Mouse (Mus musculus) MEL (cell line): ENCODE results near the gene Nkx1-2. TPM values are rescaled to one million over a fixed set of nuclear protein-coding genes. Genes with fewer than 3 reads are reported as not detected.
A peak's percentile ranks its signal among the peaks of the same experiment; 100 is the strongest.

Source experiments
- DNase-seq: peaks from one replicate; pipeline ENCODE4 v3.0.0; 2011; ENCODE audit warnings: low read depth, low spot score
- H3K27ac ChIP-seq: 2 replicates; pipeline ENCODE4 v1.5.1; 2012; ENCODE audit warnings: low read depth, mild to moderate bottlenecking, control low read depth, low read length, moderate library complexity; ENCODE audit not compliant: control insufficient read depth
- H3K27me3 ChIP-seq, 2 experiments: fragments of 150-350 bp in 1 of 2; sonication (generic) in 1 of 2; 2 replicates each; pipeline ENCODE4 v1.6.1; 2012; ENCODE audit warnings: low read length in 2 of 2, mild to moderate bottlenecking in 2 of 2, improper control_type of control experiment in 1 of 2, moderate library complexity in 1 of 2; ENCODE audit not compliant: insufficient read depth in 2 of 2, control insufficient read depth in 1 of 2
- H3K36me3 ChIP-seq, 2 experiments: 2 replicates each; pipeline ENCODE4 v1.6.1; 2012 to 2014; ENCODE audit warnings: low read length in 2 of 2, improper control_type of control experiment in 1 of 2, inconsistent platforms in 1 of 2, mild to moderate bottlenecking in 1 of 2; ENCODE audit not compliant: insufficient read depth in 2 of 2, control insufficient read depth in 1 of 2
- H3K4me1 ChIP-seq, 2 experiments: fragments of 150-350 bp in 1 of 2; sonication (generic) in 1 of 2; 2 replicates each; pipeline ENCODE4 v1.6.1; 2012; ENCODE audit warnings: low read length in 2 of 2, improper control_type of control experiment in 1 of 2, mild to moderate bottlenecking in 1 of 2; ENCODE audit not compliant: insufficient read depth in 2 of 2, control insufficient read depth in 1 of 2
- H3K4me3 ChIP-seq, 2 experiments: fragments of 150-350 bp in 1 of 2; sonication (generic) in 1 of 2; 2 replicates each; pipeline ENCODE4 v1.5.1; 2012; ENCODE audit warnings: low read depth in 2 of 2, low read length in 2 of 2, mild to moderate bottlenecking in 2 of 2, moderate library complexity in 2 of 2, control low read depth in 1 of 2, improper control_type of control experiment in 1 of 2; ENCODE audit not compliant: control insufficient read depth in 1 of 2, insufficient read depth in 1 of 2
- H3K79me2 ChIP-seq: 2 replicates; pipeline ENCODE4 v1.6.1; 2012; ENCODE audit warnings: mild to moderate bottlenecking, low read length, moderate library complexity; ENCODE audit not compliant: control insufficient read depth, poor library complexity, insufficient read depth
- H3K9ac ChIP-seq: 2 replicates; pipeline ENCODE4 v1.6.1; 2012; ENCODE audit warnings: low read depth, mild to moderate bottlenecking, control low read depth, low read length, moderate library complexity; ENCODE audit not compliant: control insufficient read depth, poor library complexity, severe bottlenecking
- H3K9me3 ChIP-seq: fragments of 150-350 bp; sonication (generic); replicated peaks from 2 replicates; pipeline ENCODE4 v1.6.1; 2012; ENCODE audit warnings: mild to moderate bottlenecking, low read length, improper control_type of control experiment, moderate library complexity; ENCODE audit not compliant: insufficient read depth
- BHLHE40 ChIP-seq: IDR thresholded peaks from 2 replicates; pipeline ENCODE4 v1.6.1; 2012; ENCODE audit warnings: low read depth, mild to moderate bottlenecking, inconsistent platforms, low read length, improper control_type of control experiment, borderline replicate concordance
- CHD1 ChIP-seq: IDR thresholded peaks from 2 replicates; pipeline ENCODE4 v1.6.1; 2012; ENCODE audit warnings: low read depth, mild to moderate bottlenecking, inconsistent platforms, low read length, improper control_type of control experiment
- CHD2 ChIP-seq: IDR thresholded peaks from 2 replicates; pipeline ENCODE4 v1.6.1; 2011; ENCODE audit warnings: low read length, improper control_type of control experiment
- E2F4 ChIP-seq: IDR thresholded peaks from 2 replicates; pipeline ENCODE4 v1.6.1; 2011; ENCODE audit warnings: low read depth, low read length, improper control_type of control experiment, borderline replicate concordance
- ETS1 ChIP-seq: IDR thresholded peaks from 2 replicates; pipeline ENCODE4 v1.6.1; 2012; ENCODE audit warnings: low read depth, mild to moderate bottlenecking, inconsistent platforms, low read length, improper control_type of control experiment, moderate library complexity
- GABPA ChIP-seq: IDR thresholded peaks from 2 replicates; pipeline ENCODE4 v1.6.1; 2012; ENCODE audit warnings: low read depth, mild to moderate bottlenecking, inconsistent platforms, low read length, improper control_type of control experiment, moderate library complexity
- HCFC1 ChIP-seq: IDR thresholded peaks from 2 replicates; pipeline ENCODE4 v1.6.1; 2012; ENCODE audit warnings: low read depth, mild to moderate bottlenecking, inconsistent platforms, low read length, improper control_type of control experiment, moderate library complexity
- KAT2A ChIP-seq: conservative IDR thresholded peaks from 2 replicates; pipeline ENCODE4 v1.6.1; 2012; ENCODE audit warnings: low read depth, low read length, improper control_type of control experiment, inconsistent platforms
- MAX ChIP-seq: IDR thresholded peaks from 2 replicates; pipeline ENCODE4 v1.6.1; 2011; ENCODE audit warnings: low read length, improper control_type of control experiment
- MAZ ChIP-seq: IDR thresholded peaks from 2 replicates; pipeline ENCODE4 v1.6.1; 2012; ENCODE audit warnings: low read depth, mild to moderate bottlenecking, inconsistent platforms, low read length, improper control_type of control experiment
- MEF2A ChIP-seq: IDR thresholded peaks from 2 replicates; pipeline ENCODE4 v1.6.1; 2014; ENCODE audit warnings: low read depth, mild to moderate bottlenecking, inconsistent platforms, low read length, improper control_type of control experiment; ENCODE audit not compliant: poor library complexity, insufficient replicate concordance, severe bottlenecking; ENCODE audit errors: extremely low read depth
- MXI1 ChIP-seq: IDR thresholded peaks from 2 replicates; pipeline ENCODE4 v1.6.1; 2011; ENCODE audit warnings: mild to moderate bottlenecking, low read depth, low read length, improper control_type of control experiment
- MYC ChIP-seq: IDR thresholded peaks from 2 replicates; pipeline ENCODE4 v1.6.1; 2011; ENCODE audit warnings: low read depth, mild to moderate bottlenecking, low read length, improper control_type of control experiment, moderate library complexity
- POLR2A ChIP-seq, 2 experiments: IDR thresholded peaks; 2 replicates each; pipeline ENCODE4 v1.6.1; 2011 to 2012; ENCODE audit warnings: low read length in 2 of 2, mild to moderate bottlenecking in 2 of 2, control low read depth in 1 of 2, improper control_type of control experiment in 1 of 2, low read depth in 1 of 2, moderate library complexity in 1 of 2; ENCODE audit not compliant: control insufficient read depth in 1 of 2, insufficient read depth in 1 of 2, poor library complexity in 1 of 2
- POLR2AphosphoS2 ChIP-seq: IDR thresholded peaks from 2 replicates; pipeline ENCODE4 v1.6.1; 2011; ENCODE audit warnings: low read length, improper control_type of control experiment
- POLR2AphosphoS5 ChIP-seq: IDR thresholded peaks from 2 replicates; pipeline ENCODE4 v1.6.1; 2012; ENCODE audit warnings: low read depth, borderline replicate concordance, mild to moderate bottlenecking, inconsistent platforms, low read length, moderate library complexity, mixed read lengths
- RAD21 ChIP-seq: IDR thresholded peaks from 2 replicates; pipeline ENCODE4 v1.6.1; 2011; ENCODE audit warnings: mild to moderate bottlenecking, low read depth, low read length, improper control_type of control experiment
- RCOR1 ChIP-seq: IDR thresholded peaks from 2 replicates; pipeline ENCODE4 v1.6.1; 2012; ENCODE audit warnings: low read depth, mild to moderate bottlenecking, inconsistent platforms, low read length, improper control_type of control experiment
- SIN3A ChIP-seq: IDR thresholded peaks from 2 replicates; pipeline ENCODE4 v1.6.1; 2012; ENCODE audit warnings: low read length, improper control_type of control experiment, inconsistent platforms
- SMC3 ChIP-seq: IDR thresholded peaks from 2 replicates; pipeline ENCODE4 v1.6.1; 2011; ENCODE audit warnings: low read depth, low read length, improper control_type of control experiment
- TAL1 ChIP-seq: IDR thresholded peaks from 2 replicates; pipeline ENCODE4 v1.6.1; 2012; ENCODE audit warnings: mild to moderate bottlenecking, inconsistent platforms, low read length, moderate library complexity, mixed read lengths
- TCF12 ChIP-seq: IDR thresholded peaks from 2 replicates; pipeline ENCODE4 v1.6.1; 2014; ENCODE audit warnings: low read depth, mild to moderate bottlenecking, inconsistent platforms, low read length, improper control_type of control experiment, moderate library complexity
- UBTF ChIP-seq: IDR thresholded peaks from 2 replicates; pipeline ENCODE4 v1.6.1; 2012; ENCODE audit warnings: low read depth, mild to moderate bottlenecking, inconsistent platforms, low read length, improper control_type of control experiment, moderate library complexity, borderline replicate concordance; ENCODE audit not compliant: insufficient read depth
- USF1 ChIP-seq: IDR thresholded peaks from 2 replicates; pipeline ENCODE4 v1.6.1; 2014; ENCODE audit warnings: low read depth, mild to moderate bottlenecking, inconsistent platforms, low read length, improper control_type of control experiment, moderate library complexity
- ZC3H11A ChIP-seq: IDR thresholded peaks from 2 replicates; pipeline ENCODE4 v1.6.1; 2012; ENCODE audit warnings: low read depth, mild to moderate bottlenecking, inconsistent platforms, low read length, improper control_type of control experiment
- ZKSCAN1 ChIP-seq: IDR thresholded peaks from 2 replicates; pipeline ENCODE4 v1.6.1; 2012; ENCODE audit warnings: low read depth, mild to moderate bottlenecking, inconsistent platforms, low read length, improper control_type of control experiment, moderate library complexity
- ZMIZ1 ChIP-seq: IDR thresholded peaks from 2 replicates; pipeline ENCODE4 v1.6.1; 2012; ENCODE audit warnings: low read depth, mild to moderate bottlenecking, inconsistent platforms, low read length, improper control_type of control experiment, moderate library complexity
- ZNF384 ChIP-seq: IDR thresholded peaks from 2 replicates; pipeline ENCODE4 v1.6.1; 2012; ENCODE audit warnings: low read depth, mild to moderate bottlenecking, inconsistent platforms, low read length, improper control_type of control experiment
- polyA plus RNA-seq, 2 experiments: library from polyadenylated mRNA; stranded (reverse) in 1 of 2; unstranded in 1 of 2; fragments of >175 nt in 1 of 2; fragments of >200 nt in 1 of 2; gene quantifications; 2 replicates each; pipeline versions ENCODE4 v1.2.1 to v1.2.4; 2012; ENCODE audit warnings: low replicate concordance in 2 of 2, low read depth in 1 of 2; ENCODE audit not compliant: insufficient read length in 2 of 2, insufficient read depth in 1 of 2, missing spikeins in 1 of 2
- total RNA-seq: library from RNA; depleted of rRNA; stranded (reverse); fragments of 300-350 nt; gene quantifications from 2 replicates; pipeline ENCODE4 v1.2.3, GENCODE M21; 2012

Nkx1-2 gene
- total and polyA plus RNA-seq, 3 experiments = 2.4 to 2.8 TPM; not detected in 1

GRCm38 (mm10) chr7:132611530-132611929, 12.1 kb upstream of the Nkx1-2 start:
- no peak for TF ChIP-seq KAT2A
- TF ChIP-seq TAL1 = no peak
- TF ChIP-seq SMC3 = no peak
- no peak for TF ChIP-seq RAD21
- TF ChIP-seq POLR2A (IDR thresholded peaks at IDR 0.05; ENCODE audit: control insufficient read depth in 1 of 2, insufficient read depth in 1 of 2, low read depth in 1 of 2, low read length in 2 of 2, poor library complexity in 1 of 2) = no peak
- TF ChIP-seq ETS1 = no peak
- TF ChIP-seq RCOR1 = no peak
- TF ChIP-seq MEF2A = no peak
- no peak for TF ChIP-seq E2F4
- TF ChIP-seq USF1 = no peak
- TF ChIP-seq POLR2AphosphoS2 = no peak
- TF ChIP-seq GABPA = no peak
- no peak for TF ChIP-seq UBTF
- no peak for TF ChIP-seq SIN3A
- no peak for TF ChIP-seq MAX
- peaks cover 0 to 18% of the 10 kb centered on the region in 2 experiments; a peak in 2 of 4 replicates for H3K36me3 ChIP-seq
- peaks cover 5 to 26% of the 10 kb centered on the region in 2 experiments for H3K4me1 ChIP-seq
- DNase-seq = peak; percentile 24
- no peak overlapping the region for H3K9ac ChIP-seq
- no peaks in the 10 kb centered on the region for H3K79me2 ChIP-seq
- no peaks in the 10 kb centered on the region for H3K9me3 ChIP-seq
- no peaks in the 10 kb centered on the region for H3K27me3 ChIP-seq
- H3K4me3 ChIP-seq = no peak overlapping the region; a peak in 1 of 4 replicates
- H3K27ac ChIP-seq = no peak overlapping the region

DNA sequence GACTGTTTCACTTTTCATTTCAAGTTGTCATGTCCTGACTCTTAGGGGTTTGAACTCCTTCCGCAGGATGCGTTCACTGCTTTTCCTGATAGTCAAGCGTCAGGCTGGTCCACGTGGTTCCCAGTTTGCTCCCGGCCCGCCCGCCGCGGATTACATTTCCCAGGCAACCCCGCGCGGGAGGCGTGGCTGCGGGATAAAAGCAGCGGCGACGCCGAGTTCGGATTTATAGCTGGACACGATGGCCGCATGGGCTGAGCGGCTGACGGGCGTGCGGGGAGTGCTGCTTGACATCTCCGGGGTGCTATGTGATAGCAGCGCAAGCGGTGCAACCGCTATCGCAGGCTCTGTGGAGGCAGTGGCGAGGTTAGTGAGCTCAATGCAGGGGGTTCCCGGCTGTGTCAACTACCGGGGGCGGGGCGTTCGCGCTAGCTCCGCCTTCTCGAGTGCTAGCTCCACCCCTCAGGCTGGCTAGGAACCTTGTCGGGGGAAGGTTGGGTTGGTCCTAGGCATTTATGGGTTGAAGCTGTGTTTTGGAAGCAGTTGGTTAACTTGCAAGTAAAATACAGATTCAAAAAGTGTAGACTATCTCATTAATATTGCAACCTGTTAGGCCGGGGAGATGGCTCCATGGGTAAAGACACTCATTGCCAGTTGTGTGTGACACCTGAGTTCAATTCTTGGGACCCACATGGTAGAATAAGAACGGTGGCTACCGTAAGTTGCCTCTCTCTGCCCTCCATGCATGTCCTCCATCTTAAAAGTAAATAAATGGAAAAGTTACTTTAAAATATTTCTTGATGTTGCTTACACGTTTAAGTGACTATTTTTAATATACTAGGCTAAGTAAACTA, 11.3 kb upstream of the Nkx1-2 start, which contains the start of gene Lhpp:
Lhpp (plus strand) TSS at position 171 of the 851 bp plus-strand sequence.
- Histone ChIP-seq H3K79me2 (no peaks in the 10 kb centered on the region), H3K4me1 (peaks cover 5 to 26% of the 10 kb centered on the region in 2 experiments), H3K27ac (peak within 1 kb of the TSS; percentile 64), H3K4me3 (peak within 1 kb of the TSS; percentile 77 to 82), H3K9ac (peak within 1 kb of the TSS; percentile 68), H3K36me3 (peaks cover 0 to 18% of the 10 kb centered on the region in 2 experiments; a peak in 2 of 4 replicates), H3K9me3 (no peaks in the 10 kb centered on the region), H3K27me3 (no peaks in the 10 kb centered on the region)
- peak; percentile 93 for DNase-seq
- TF ChIP-seq ZC3H11A (no peak), MYC (peak; percentile 95), E2F4 (no peak), TCF12 (no peak), USF1 (peak; percentile 89), ZMIZ1 (no peak; the same call in 1 of the 2 replicates), SIN3A (peak; percentile 96), GABPA (no peak), MXI1 (peak; percentile 99), RAD21 (no peak), POLR2A (IDR thresholded peaks at IDR 0.05; ENCODE audit: control insufficient read depth in 1 of 2, insufficient read depth in 1 of 2, low read depth in 1 of 2, low read length in 2 of 2, poor library complexity in 1 of 2) (peak in 1 of 2 experiments; percentile 83), HCFC1 (peak; percentile 75), MAZ (peak; percentile 60; the same call in 1 of the 2 replicates), BHLHE40 (no peak), MEF2A (no peak), CHD1 (no peak), ZNF384 (no peak), ZKSCAN1 (no peak), CHD2 (no peak), POLR2AphosphoS5 (no peak), MAX (peak; percentile 98), TAL1 (no peak), KAT2A (no peak; the same call in 1 of the 2 replicates)
